Mouse (Mus musculus) MEL (cell line): ENCODE measurements around the gene Rps13. TPM values are rescaled to one million over a fixed set of nuclear protein-coding genes. Genes with fewer than 3 reads are reported as not detected.

ENCODE experiments used
- DNase-seq: peaks from one replicate; pipeline ENCODE4 v3.0.0; 2011; ENCODE audit warnings: low read depth, low spot score
- H3K27ac ChIP-seq: 2 replicates; pipeline ENCODE4 v1.5.1; 2012; ENCODE audit warnings: low read depth, mild to moderate bottlenecking, control low read depth, low read length, moderate library complexity; ENCODE audit not compliant: control insufficient read depth
- H3K27me3 ChIP-seq, 2 experiments: fragments of 150-350 bp in 1 of 2; sonication (generic) in 1 of 2; 2 replicates each; pipeline ENCODE4 v1.6.1; 2012; ENCODE audit warnings: low read length in 2 of 2, mild to moderate bottlenecking in 2 of 2, improper control_type of control experiment in 1 of 2, moderate library complexity in 1 of 2; ENCODE audit not compliant: insufficient read depth in 2 of 2, control insufficient read depth in 1 of 2
- H3K36me3 ChIP-seq, 2 experiments: 2 replicates each; pipeline ENCODE4 v1.6.1; 2012 to 2014; ENCODE audit warnings: low read length in 2 of 2, improper control_type of control experiment in 1 of 2, inconsistent platforms in 1 of 2, mild to moderate bottlenecking in 1 of 2; ENCODE audit not compliant: insufficient read depth in 2 of 2, control insufficient read depth in 1 of 2
- H3K4me1 ChIP-seq, 2 experiments: fragments of 150-350 bp in 1 of 2; sonication (generic) in 1 of 2; 2 replicates each; pipeline ENCODE4 v1.6.1; 2012; ENCODE audit warnings: low read length in 2 of 2, improper control_type of control experiment in 1 of 2, mild to moderate bottlenecking in 1 of 2; ENCODE audit not compliant: insufficient read depth in 2 of 2, control insufficient read depth in 1 of 2
- H3K4me3 ChIP-seq, 2 experiments: fragments of 150-350 bp in 1 of 2; sonication (generic) in 1 of 2; 2 replicates each; pipeline ENCODE4 v1.5.1; 2012; ENCODE audit warnings: low read depth in 2 of 2, low read length in 2 of 2, mild to moderate bottlenecking in 2 of 2, moderate library complexity in 2 of 2, control low read depth in 1 of 2, improper control_type of control experiment in 1 of 2; ENCODE audit not compliant: control insufficient read depth in 1 of 2, insufficient read depth in 1 of 2
- H3K79me2 ChIP-seq: 2 replicates; pipeline ENCODE4 v1.6.1; 2012; ENCODE audit warnings: mild to moderate bottlenecking, low read length, moderate library complexity; ENCODE audit not compliant: control insufficient read depth, poor library complexity, insufficient read depth
- H3K9ac ChIP-seq: 2 replicates; pipeline ENCODE4 v1.6.1; 2012; ENCODE audit warnings: low read depth, mild to moderate bottlenecking, control low read depth, low read length, moderate library complexity; ENCODE audit not compliant: control insufficient read depth, poor library complexity, severe bottlenecking
- H3K9me3 ChIP-seq: fragments of 150-350 bp; sonication (generic); replicated peaks from 2 replicates; pipeline ENCODE4 v1.6.1; 2012; ENCODE audit warnings: mild to moderate bottlenecking, low read length, improper control_type of control experiment, moderate library complexity; ENCODE audit not compliant: insufficient read depth
- CHD1 ChIP-seq: IDR thresholded peaks from 2 replicates; pipeline ENCODE4 v1.6.1; 2012; ENCODE audit warnings: low read depth, mild to moderate bottlenecking, inconsistent platforms, low read length, improper control_type of control experiment
- CTCF ChIP-seq, 3 experiments: IDR thresholded peaks in 2 of 3; conservative IDR thresholded peaks in 1 of 3; 2 replicates each; pipeline ENCODE4 v1.5.1; 2011 to 2012; ENCODE audit warnings: low read length in 3 of 3, low read depth in 2 of 3, mild to moderate bottlenecking in 2 of 3, improper control_type of control experiment in 1 of 3, inconsistent platforms in 1 of 3, mixed read lengths in 1 of 3, moderate library complexity in 1 of 3; ENCODE audit not compliant: control insufficient read depth in 1 of 3, insufficient read depth in 1 of 3, poor library complexity in 1 of 3, severe bottlenecking in 1 of 3
- E2F4 ChIP-seq: IDR thresholded peaks from 2 replicates; pipeline ENCODE4 v1.6.1; 2011; ENCODE audit warnings: low read depth, low read length, improper control_type of control experiment, borderline replicate concordance
- ETS1 ChIP-seq: IDR thresholded peaks from 2 replicates; pipeline ENCODE4 v1.6.1; 2012; ENCODE audit warnings: low read depth, mild to moderate bottlenecking, inconsistent platforms, low read length, improper control_type of control experiment, moderate library complexity
- GATA1 ChIP-seq: IDR thresholded peaks from 2 replicates; pipeline ENCODE4 v1.6.1; 2011; ENCODE audit warnings: low read depth, low read length, improper control_type of control experiment
- HCFC1 ChIP-seq: IDR thresholded peaks from 2 replicates; pipeline ENCODE4 v1.6.1; 2012; ENCODE audit warnings: low read depth, mild to moderate bottlenecking, inconsistent platforms, low read length, improper control_type of control experiment, moderate library complexity
- JUND ChIP-seq: IDR thresholded peaks from 2 replicates; pipeline ENCODE4 v1.6.1; 2011; ENCODE audit warnings: low read depth, mild to moderate bottlenecking, improper control_type of control experiment, low read length
- MAX ChIP-seq: IDR thresholded peaks from 2 replicates; pipeline ENCODE4 v1.6.1; 2011; ENCODE audit warnings: low read length, improper control_type of control experiment
- MAZ ChIP-seq: IDR thresholded peaks from 2 replicates; pipeline ENCODE4 v1.6.1; 2012; ENCODE audit warnings: low read depth, mild to moderate bottlenecking, inconsistent platforms, low read length, improper control_type of control experiment
- MEF2A ChIP-seq: IDR thresholded peaks from 2 replicates; pipeline ENCODE4 v1.6.1; 2014; ENCODE audit warnings: low read depth, mild to moderate bottlenecking, inconsistent platforms, low read length, improper control_type of control experiment; ENCODE audit not compliant: poor library complexity, insufficient replicate concordance, severe bottlenecking; ENCODE audit errors: extremely low read depth
- MXI1 ChIP-seq: IDR thresholded peaks from 2 replicates; pipeline ENCODE4 v1.6.1; 2011; ENCODE audit warnings: mild to moderate bottlenecking, low read depth, low read length, improper control_type of control experiment
- MYC ChIP-seq: IDR thresholded peaks from 2 replicates; pipeline ENCODE4 v1.6.1; 2011; ENCODE audit warnings: low read depth, mild to moderate bottlenecking, low read length, improper control_type of control experiment, moderate library complexity
- NRF1 ChIP-seq: IDR thresholded peaks from 2 replicates; pipeline ENCODE4 v1.6.1; 2014; ENCODE audit warnings: low read depth, mild to moderate bottlenecking, inconsistent platforms, low read length, improper control_type of control experiment, moderate library complexity; ENCODE audit not compliant: poor library complexity, insufficient read depth, severe bottlenecking
- POLR2A ChIP-seq, 2 experiments: IDR thresholded peaks; 2 replicates each; pipeline ENCODE4 v1.6.1; 2011 to 2012; ENCODE audit warnings: low read length in 2 of 2, mild to moderate bottlenecking in 2 of 2, control low read depth in 1 of 2, improper control_type of control experiment in 1 of 2, low read depth in 1 of 2, moderate library complexity in 1 of 2; ENCODE audit not compliant: control insufficient read depth in 1 of 2, insufficient read depth in 1 of 2, poor library complexity in 1 of 2
- RAD21 ChIP-seq: IDR thresholded peaks from 2 replicates; pipeline ENCODE4 v1.6.1; 2011; ENCODE audit warnings: mild to moderate bottlenecking, low read depth, low read length, improper control_type of control experiment
- RCOR1 ChIP-seq: IDR thresholded peaks from 2 replicates; pipeline ENCODE4 v1.6.1; 2012; ENCODE audit warnings: low read depth, mild to moderate bottlenecking, inconsistent platforms, low read length, improper control_type of control experiment
- SMC3 ChIP-seq: IDR thresholded peaks from 2 replicates; pipeline ENCODE4 v1.6.1; 2011; ENCODE audit warnings: low read depth, low read length, improper control_type of control experiment
- TAL1 ChIP-seq: IDR thresholded peaks from 2 replicates; pipeline ENCODE4 v1.6.1; 2012; ENCODE audit warnings: mild to moderate bottlenecking, inconsistent platforms, low read length, moderate library complexity, mixed read lengths
- TBP ChIP-seq: IDR thresholded peaks from 2 replicates; pipeline ENCODE4 v1.8.0; 2011; ENCODE audit warnings: low read depth, low read length, improper control_type of control experiment
- USF2 ChIP-seq, 2 experiments: IDR thresholded peaks; 2 replicates each; pipeline ENCODE4 v1.6.1; 2011 to 2012; ENCODE audit warnings: improper control_type of control experiment in 2 of 2, low read length in 2 of 2, borderline replicate concordance in 1 of 2, inconsistent platforms in 1 of 2, low read depth in 1 of 2, mild to moderate bottlenecking in 1 of 2; ENCODE audit not compliant: insufficient read depth in 1 of 2
- ZMIZ1 ChIP-seq: IDR thresholded peaks from 2 replicates; pipeline ENCODE4 v1.6.1; 2012; ENCODE audit warnings: low read depth, mild to moderate bottlenecking, inconsistent platforms, low read length, improper control_type of control experiment, moderate library complexity
- polyA plus RNA-seq, 2 experiments: library from polyadenylated mRNA; stranded (reverse) in 1 of 2; unstranded in 1 of 2; fragments of >175 nt in 1 of 2; fragments of >200 nt in 1 of 2; gene quantifications; 2 replicates each; pipeline versions ENCODE4 v1.2.1 to v1.2.4; 2012; ENCODE audit warnings: low replicate concordance in 2 of 2, low read depth in 1 of 2; ENCODE audit not compliant: insufficient read length in 2 of 2, insufficient read depth in 1 of 2, missing spikeins in 1 of 2
- total RNA-seq: library from RNA; depleted of rRNA; stranded (reverse); fragments of 300-350 nt; gene quantifications from 2 replicates; pipeline ENCODE4 v1.2.3, GENCODE M21; 2012

Rps13 gene
- total and polyA plus RNA-seq, 3 experiments = 388 to 1,952 TPM; not detected in 1

DNA sequence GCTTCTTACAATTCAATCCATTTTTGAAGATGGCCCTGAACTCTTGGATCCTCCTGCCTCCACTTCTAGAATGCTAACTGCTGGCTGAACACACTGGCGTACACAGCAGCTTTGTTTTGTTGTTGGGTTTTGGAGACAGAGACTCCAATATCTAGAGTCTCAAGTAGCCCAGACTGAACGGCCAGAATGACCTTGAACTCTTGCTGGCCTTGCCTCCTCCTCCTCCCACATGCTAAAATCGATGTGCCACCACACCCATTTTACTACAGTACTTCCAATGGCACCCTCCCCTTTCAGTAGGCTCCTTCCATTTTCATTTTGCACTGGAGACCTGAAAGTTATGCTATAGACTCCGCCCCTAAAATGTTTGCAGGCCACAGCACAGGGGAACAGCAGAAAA is 32.9 kb downstream of the Rps13 start:
- Histone ChIP-seq H3K27me3 (no peaks in the 10 kb centered on the region), H3K36me3 (no peaks in the 10 kb centered on the region), H3K4me1 (no peaks in the 10 kb centered on the region), H3K27ac (no peak overlapping the region), H3K79me2 (no peaks in the 10 kb centered on the region), H3K9ac (no peak overlapping the region), H3K9me3 (no peaks in the 10 kb centered on the region), H3K4me3 (no peak overlapping the region)
- TF ChIP-seq RCOR1 (no peak), JUND (no peak), MAZ (no peak), NRF1 (no peak), USF2 (IDR thresholded peaks at IDR 0.05; ENCODE audit: borderline replicate concordance in 1 of 2, insufficient read depth in 1 of 2, low read depth in 1 of 2, low read length in 2 of 2) (no peak), ETS1 (no peak), HCFC1 (no peak), POLR2A (IDR thresholded peaks at IDR 0.05; ENCODE audit: control insufficient read depth in 1 of 2, insufficient read depth in 1 of 2, low read depth in 1 of 2, low read length in 2 of 2, poor library complexity in 1 of 2) (no peak), TAL1 (no peak), E2F4 (no peak), MAX (no peak), SMC3 (no peak), MEF2A (no peak), ZMIZ1 (no peak), MYC (no peak), TBP (no peak), CTCF (IDR thresholded peaks at IDR 0.05 in 2 of 3, conservative IDR thresholded peaks at IDR 0.05 in 1 of 3; ENCODE audit: control insufficient read depth in 1 of 3, insufficient read depth in 1 of 3, low read depth in 2 of 3, low read length in 3 of 3, poor library complexity in 1 of 3, severe bottlenecking in 1 of 3) (no peak), GATA1 (no peak)
- no peak for DNase-seq

DNA sequence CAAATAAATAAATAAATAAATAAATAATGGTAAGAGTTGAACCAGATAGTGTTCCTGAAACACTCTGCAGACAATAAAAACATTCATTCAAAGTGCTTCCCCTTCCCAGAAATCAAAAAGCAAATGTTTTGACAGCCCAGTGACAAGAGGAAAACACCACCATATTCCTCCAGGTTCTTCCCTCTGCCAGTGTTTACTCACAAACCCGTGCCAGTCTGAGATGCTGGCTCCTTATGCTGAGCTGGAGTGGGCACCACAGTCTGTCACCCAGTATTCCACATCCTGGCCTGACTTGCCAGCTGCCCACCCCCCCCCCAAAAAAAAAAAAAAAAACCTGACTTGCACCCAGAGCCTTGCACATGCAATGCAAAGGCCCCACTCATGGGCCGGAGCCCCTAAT is 35.1 kb downstream of the Rps13 start:
- Histone ChIP-seq H3K27me3 (no peaks in the 10 kb centered on the region), H3K9ac (no peak overlapping the region), H3K36me3 (peaks cover 0 to 8% of the 10 kb centered on the region in 2 experiments; a peak in 2 of 4 replicates), H3K4me1 (peaks cover 8 to 14% of the 10 kb centered on the region in 2 experiments), H3K27ac (no peak overlapping the region), H3K4me3 (no peak overlapping the region), H3K9me3 (no peaks in the 10 kb centered on the region), H3K79me2 (no peaks in the 10 kb centered on the region)
- TF ChIP-seq RAD21 = no peak
- no peak for TF ChIP-seq ZMIZ1
- no peak for TF ChIP-seq POLR2A (IDR thresholded peaks at IDR 0.05; ENCODE audit: control insufficient read depth in 1 of 2, insufficient read depth in 1 of 2, low read depth in 1 of 2, low read length in 2 of 2, poor library complexity in 1 of 2)
- no peak for TF ChIP-seq MXI1
- TF ChIP-seq MAZ = no peak
- TF ChIP-seq MYC = no peak
- TF ChIP-seq CHD1 = no peak
- no peak for DNase-seq
